Mouse (Mus musculus): ENCODE data around the gene Mogat2.

GRCm38 (mm10) chr7:99198811-99199210 lies 39.6 kb downstream of the Mogat2 start:
- no peak for TF ChIP-seq CTCF (conservative IDR thresholded peaks at IDR 0.05; ENCODE audit: low read length)
- no peak for TF ChIP-seq POU5F1 (IDR thresholded peaks at IDR 0.05; ENCODE audit: borderline replicate concordance, low read length)
